Mouse (Mus musculus) stomach, postnatal 0 days (tissue): Measurements from ENCODE around the gene Mettl1. TPM values are rescaled to one million over a fixed set of nuclear protein-coding genes. Genes with fewer than 3 reads are reported as not detected.
A peak's percentile ranks its signal among the peaks of the same experiment; 100 is the strongest.

Experiments
- ATAC-seq: fragments of 200-750 bp; cut with Nextera tagmentation; 2 replicates; pipeline ENCODE4 v1.8.0; 2017; ENCODE audit not compliant: low FRiP score, low TSS enrichment
- DNase-seq: peaks from one replicate; pipeline ENCODE4 v3.0.0-alpha.2; 2016; ENCODE audit warnings: low spot score
- H3K27ac ChIP-seq: fragments of 300-500 bp; sonication (generic); replicated peaks from 2 replicates; pipeline ENCODE4 v1.5.1; 2014; ENCODE audit warnings: mild to moderate bottlenecking, control low read depth
- H3K27me3 ChIP-seq: fragments of 300-500 bp; sonication (generic); 2 replicates; pipeline ENCODE4 v1.6.1; 2014; ENCODE audit warnings: low read length; ENCODE audit not compliant: control insufficient read depth, insufficient read depth
- H3K36me3 ChIP-seq: fragments of 300-500 bp; sonication (generic); 2 replicates; pipeline ENCODE4 v1.6.1; 2014; ENCODE audit warnings: low read length, mixed read lengths; ENCODE audit not compliant: control insufficient read depth, insufficient read depth
- H3K4me1 ChIP-seq: fragments of 300-500 bp; sonication (generic); replicated peaks from 2 replicates; pipeline ENCODE4 v1.6.1; 2014; ENCODE audit warnings: antibody characterized with exemption; ENCODE audit not compliant: control insufficient read depth, insufficient read depth
- H3K4me2 ChIP-seq: fragments of 300-500 bp; sonication (generic); replicated peaks from 2 replicates; pipeline ENCODE4 v1.6.1; 2014; ENCODE audit warnings: low read depth, mild to moderate bottlenecking, control low read depth, moderate library complexity
- H3K4me3 ChIP-seq: fragments of 300-500 bp; sonication (generic); 2 replicates; pipeline ENCODE4 v1.5.1; 2014; ENCODE audit warnings: low read depth, low read length, control low read depth
- H3K9ac ChIP-seq: fragments of 300-500 bp; sonication (generic); 2 replicates; pipeline ENCODE4 v1.6.1; 2014; ENCODE audit warnings: mild to moderate bottlenecking, low read length, control low read depth, mixed read lengths
- H3K9me3 ChIP-seq: fragments of 300-500 bp; sonication (generic); 2 replicates; pipeline ENCODE4 v1.6.1; 2016; ENCODE audit warnings: low read length; ENCODE audit not compliant: control insufficient read depth
- CTCF ChIP-seq: IDR thresholded peaks from 2 replicates; pipeline ENCODE4 v1.5.1; 2016; ENCODE audit warnings: antibody characterized with exemption, low read depth, mild to moderate bottlenecking, moderate library complexity
- EP300 ChIP-seq: optimal IDR thresholded peaks from 2 replicates; pipeline ENCODE3; 2016; ENCODE audit warnings: antibody characterized with exemption
- WGBS: fragments of 180-500 bp; shearing (Covaris S2); extraction: QIAGEN DNeasy Blood & Tissue Kit; methylation state at CpG from one replicate; pipeline ENCODE4 v1.1.7; 2014; 5-methylcytosine and 5-hydroxymethylcytosine counted together
- polyA plus RNA-seq: library from polyadenylated mRNA; unstranded; fragments of >200 nt; fragmentation: Nextera tagmentation; extraction: Ambion mirVana; gene quantifications from 2 replicates; pipeline ENCODE4 v1.2.1, GENCODE M21; 2015

Mettl1 gene
- polyA plus RNA-seq, 1 experiment from 2014 or later, result 36.8 TPM

- Histone ChIP-seq H3K36me3 (no peaks in the 10 kb centered on the region), H3K9ac (peak overlapping the region; percentile 67), H3K27ac (peak overlapping the region; percentile 65), H3K4me2 (peak overlapping the region; percentile 98), H3K27me3 (no peaks in the 10 kb centered on the region), H3K9me3 (no peaks in the 10 kb centered on the region), H3K4me3 (peak overlapping the region; percentile 85), H3K4me1 (no peaks in the 10 kb centered on the region; the same call in 1 of the 2 replicates)
- 2% methylated on average over 20 of the region's 20 CpGs for WGBS
- ATAC-seq (peak; percentile 30; the same call in 1 of the 2 replicates), DNase-seq (peak; percentile 54)
- TF ChIP-seq EP300 (no peak), CTCF (no peak)
Measured at GRCm38 (mm10) chr10:127040569-127041214, 522 bp upstream of the Mettl1 start.

GRCm38 (mm10) chr10:127041774-127042338 is 642 bp downstream of the Mettl1 start:
- Histone ChIP-seq H3K27me3 (no peaks in the 10 kb centered on the region), H3K4me1 (no peaks in the 10 kb centered on the region; the same call in 1 of the 2 replicates), H3K27ac (peak overlapping the region; percentile 65), H3K4me2 (peak overlapping the region; percentile 98), H3K36me3 (no peaks in the 10 kb centered on the region), H3K4me3 (peak overlapping the region; percentile 85), H3K9ac (peak overlapping the region; percentile 67), H3K9me3 (no peaks in the 10 kb centered on the region)
- TF ChIP-seq CTCF (no peak), EP300 (no peak)
- ATAC-seq (peak; percentile 81), DNase-seq (peak; percentile 91)
- WGBS, result under 1% methylated on average over 42 of the region's 44 CpGs

GRCm38 (mm10) chr10:127042468-127043115 is 1.4 kb downstream of the Mettl1 start:
- no peaks in the 10 kb centered on the region; the same call in 1 of the 2 replicates for H3K4me1 ChIP-seq
- no peak for ATAC-seq
- peak overlapping the region; percentile 67 for H3K9ac ChIP-seq
- H3K36me3 ChIP-seq, result no peaks in the 10 kb centered on the region
- peak overlapping the region; percentile 85 for H3K4me3 ChIP-seq
- no peak overlapping the region for H3K27ac ChIP-seq
- DNase-seq, result no peak
- no peaks in the 10 kb centered on the region for H3K27me3 ChIP-seq
- peak overlapping the region; percentile 98 for H3K4me2 ChIP-seq
- TF ChIP-seq EP300 (no peak), CTCF (no peak)
- 9% methylated on average over 5 of the region's 5 CpGs for WGBS
- no peaks in the 10 kb centered on the region for H3K9me3 ChIP-seq

GRCm38 (mm10) chr10:127043187-127043586 is 2.0 kb downstream of the Mettl1 start:
- ATAC-seq, result no peak
- Histone ChIP-seq H3K27me3 (no peaks in the 10 kb centered on the region), H3K4me2 (no peak overlapping the region), H3K9ac (no peak overlapping the region), H3K4me3 (no peak overlapping the region), H3K9me3 (no peaks in the 10 kb centered on the region), H3K4me1 (no peaks in the 10 kb centered on the region; the same call in 1 of the 2 replicates), H3K27ac (no peak overlapping the region), H3K36me3 (no peaks in the 10 kb centered on the region)
- WGBS, result 93% methylated on average over 6 of the region's 6 CpGs
- TF ChIP-seq CTCF, result no peak
- TF ChIP-seq EP300, result no peak
- DNase-seq, result no peak

GRCm38 (mm10) chr10:127047954-127048353 is 6.7 kb downstream of the Mettl1 start, which contains the start of gene Cyp27b1:
Gene Cyp27b1 (plus strand): TSS chr10:127048250.
- H3K36me3 ChIP-seq, result no peaks in the 10 kb centered on the region
- no peak for DNase-seq
- peak within 1 kb of the TSS; percentile 55 for H3K4me2 ChIP-seq
- no peak within 1 kb of the TSS for H3K27ac ChIP-seq
- TF ChIP-seq EP300 (no peak), CTCF (no peak)
- H3K9ac ChIP-seq, result no peak within 1 kb of the TSS
- no peak for ATAC-seq
- WGBS, result 26% methylated on average over 5 of the region's 5 CpGs
- H3K27me3 ChIP-seq, result peaks cover 4% of the 10 kb centered on the region; the same call in 1 of the 2 replicates
- H3K4me3 ChIP-seq, result peak within 1 kb of the TSS; percentile 28
- H3K9me3 ChIP-seq, result no peaks in the 10 kb centered on the region
- peaks cover 5% of the 10 kb centered on the region; the same call in 1 of the 2 replicates for H3K4me1 ChIP-seq
